Mouse (Mus musculus) ES-Bruce4 (cell line): Measurements from ENCODE around the gene Cd247. TPM values are rescaled to one million over a fixed set of nuclear protein-coding genes. Genes with fewer than 3 reads are reported as not detected.

ENCODE experiments used
- H3K27ac ChIP-seq: 2 replicates; pipeline ENCODE4 v1.5.1; 2012; ENCODE audit warnings: low read length, inconsistent platforms; ENCODE audit not compliant: insufficient read depth
- H3K27me3 ChIP-seq: 2 replicates; pipeline ENCODE4 v1.6.1; 2012; ENCODE audit warnings: mild to moderate bottlenecking, low read length, inconsistent platforms; ENCODE audit not compliant: control insufficient read depth, poor library complexity, insufficient read depth, severe bottlenecking
- H3K36me3 ChIP-seq: 2 replicates; pipeline ENCODE4 v1.6.1; 2012; ENCODE audit warnings: inconsistent platforms, mild to moderate bottlenecking, low read length, moderate library complexity; ENCODE audit not compliant: control insufficient read depth, poor library complexity, insufficient read depth, severe bottlenecking
- H3K4me1 ChIP-seq: one replicate; pipeline ENCODE4 v1.8.1; 2011; ENCODE audit warnings: low read length; ENCODE audit not compliant: control insufficient read depth, insufficient read depth
- H3K4me3 ChIP-seq: 2 replicates; pipeline ENCODE4 v1.5.1; 2011; ENCODE audit warnings: low read depth, mild to moderate bottlenecking, low read length
- H3K9ac ChIP-seq: 2 replicates; pipeline ENCODE4 v1.6.1; 2012; ENCODE audit warnings: low read depth, mild to moderate bottlenecking, inconsistent platforms; ENCODE audit not compliant: poor library complexity, severe bottlenecking
- H3K9me3 ChIP-seq: replicated peaks from 2 replicates; pipeline ENCODE4 v1.6.1; 2012; ENCODE audit warnings: mild to moderate bottlenecking, low read length, inconsistent platforms; ENCODE audit not compliant: control insufficient read depth, poor library complexity, insufficient read depth, severe bottlenecking
- CTCF ChIP-seq: IDR thresholded peaks from one replicate; pipeline ENCODE4 v1.8.1; 2011; ENCODE audit warnings: low read depth, low read length
- EP300 ChIP-seq: IDR thresholded peaks from 2 replicates; pipeline ENCODE4 v1.6.1; 2011; ENCODE audit warnings: low read depth, low read length; ENCODE audit not compliant: insufficient read depth
- POLR2A ChIP-seq: IDR thresholded peaks from one replicate; pipeline ENCODE4 v1.8.1; 2011; ENCODE audit warnings: low read length; ENCODE audit not compliant: insufficient read depth
- polyA plus RNA-seq: library from polyadenylated mRNA; stranded (reverse); fragments of >200 nt; gene quantifications from 2 replicates; pipeline ENCODE4 v1.2.4, GENCODE M21; 2011; ENCODE audit warnings: low read depth; ENCODE audit not compliant: missing spikeins, insufficient read depth, insufficient read length

Cd247 gene
- polyA plus RNA-seq, 1 experiment: not detected

DNA sequence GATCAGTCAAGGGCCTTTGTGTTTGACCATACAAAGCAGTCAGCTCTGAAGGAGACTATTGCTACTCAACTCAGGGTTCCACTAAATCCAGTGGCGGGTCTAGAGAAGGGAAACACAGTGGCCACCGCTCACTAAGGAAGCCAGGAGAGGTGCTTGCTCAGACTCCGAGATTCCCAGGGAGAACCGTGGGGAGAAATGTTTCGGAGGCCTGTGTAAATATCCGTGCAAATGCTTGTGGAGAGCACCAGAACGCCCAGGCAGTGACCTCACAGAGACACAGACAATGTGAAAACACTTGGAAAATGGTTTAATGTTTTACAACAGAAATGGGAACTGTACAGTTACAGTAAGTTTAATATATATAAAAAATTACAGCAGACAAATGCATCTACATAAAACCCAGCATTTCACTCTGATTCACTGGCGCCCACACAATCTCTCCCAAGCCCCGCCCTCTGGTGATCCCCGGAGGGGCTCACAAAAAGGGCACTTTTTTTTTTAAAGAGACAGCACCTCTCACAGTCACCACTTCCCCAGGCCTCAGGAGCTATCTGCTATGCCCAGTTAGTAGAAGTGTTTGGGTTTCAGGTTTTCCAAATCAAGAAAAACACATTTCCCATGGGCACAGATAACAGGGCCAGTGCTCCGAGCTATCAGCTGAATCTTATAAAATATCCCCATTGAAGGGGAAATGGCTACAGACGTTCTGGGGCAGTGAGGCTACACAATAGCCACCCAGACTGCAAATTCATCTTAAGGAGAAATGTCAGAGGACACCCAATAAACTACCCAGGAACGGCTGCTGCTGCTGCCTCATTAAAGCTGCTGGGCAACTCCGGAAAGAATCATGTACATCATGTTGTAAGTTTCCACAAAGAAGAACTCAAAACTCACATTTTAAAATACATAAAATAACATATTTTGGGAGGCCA, 76.6 kb downstream of the Cd247 start:
- Histone ChIP-seq H3K27ac (no peak overlapping the region), H3K27me3 (no peaks in the 10 kb centered on the region), H3K9ac (no peak overlapping the region), H3K4me3 (no peak overlapping the region), H3K4me1 (peaks cover 2% of the 10 kb centered on the region), H3K9me3 (no peaks in the 10 kb centered on the region), H3K36me3 (no peaks in the 10 kb centered on the region; the same call in 1 of the 2 replicates)
- TF ChIP-seq POLR2A (no peak), EP300 (no peak), CTCF (no peak)

- Histone ChIP-seq H3K4me3 (no peak overlapping the region), H3K9ac (no peak overlapping the region), H3K9me3 (no peaks in the 10 kb centered on the region), H3K27me3 (no peaks in the 10 kb centered on the region), H3K36me3 (peaks cover 2% of the 10 kb centered on the region; the same call in 1 of the 2 replicates), H3K4me1 (peaks cover 2% of the 10 kb centered on the region), H3K27ac (no peak overlapping the region)
- no peak for TF ChIP-seq CTCF
- TF ChIP-seq POLR2A: no peak
- TF ChIP-seq EP300: no peak
These were observed 78.3 kb downstream of the Cd247 start for GRCm38 (mm10) chr1:165866630-165867280.

- H3K36me3 ChIP-seq: peaks cover 3% of the 10 kb centered on the region; the same call in 1 of the 2 replicates
These were observed 80.2 kb downstream of the Cd247 start for GRCm38 (mm10) chr1:165868659-165869058.

GRCm38 (mm10) chr1:165874645-165875044, 86.2 kb downstream of the Cd247 start:
- Histone ChIP-seq H3K36me3 (peaks cover 23% of the 10 kb centered on the region), H3K27ac (no peak overlapping the region), H3K9me3 (no peaks in the 10 kb centered on the region), H3K4me1 (no peaks in the 10 kb centered on the region), H3K4me3 (no peak overlapping the region), H3K27me3 (no peaks in the 10 kb centered on the region), H3K9ac (no peak overlapping the region)
- no peak for TF ChIP-seq POLR2A
- TF ChIP-seq EP300: no peak

More at GRCm38 (mm10) chr1:165868659-165869058, 80.2 kb downstream of the Cd247 start:
- H3K27ac ChIP-seq: no peak overlapping the region
- H3K9me3 ChIP-seq: no peaks in the 10 kb centered on the region
- TF ChIP-seq EP300 (no peak), POLR2A (no peak), CTCF (no peak)
- no peak overlapping the region for H3K4me3 ChIP-seq
- H3K9ac ChIP-seq: no peak overlapping the region
- no peaks in the 10 kb centered on the region for H3K4me1 ChIP-seq
- H3K27me3 ChIP-seq: no peaks in the 10 kb centered on the region

- H3K9me3 ChIP-seq: no peaks in the 10 kb centered on the region
- H3K4me3 ChIP-seq: no peak overlapping the region
- no peaks in the 10 kb centered on the region for H3K27me3 ChIP-seq
- no peaks in the 10 kb centered on the region for H3K4me1 ChIP-seq
- peaks cover 25% of the 10 kb centered on the region for H3K36me3 ChIP-seq
- no peak overlapping the region for H3K27ac ChIP-seq
- H3K9ac ChIP-seq: no peak overlapping the region
- TF ChIP-seq EP300 (no peak), POLR2A (no peak), CTCF (no peak)
These were observed 87.2 kb downstream of the Cd247 start for GRCm38 (mm10) chr1:165875520-165876284.
